Mouse (Mus musculus) monocyte, adult 2 months (primary cell): ENCODE measurements around the gene Gapdh.
A peak's percentile ranks its signal among the peaks of the same experiment; 100 is the strongest.
"Not testable (repeated sequence)": the region's sequence is repeated elsewhere in the genome, so short reads cannot be mapped to it uniquely, and the experiment has no call there.

Experiments used
- DNase-seq, 2 experiments: peaks; one replicate each; pipeline ENCODE4 v3.0.0; 2022; ENCODE audit warnings: low spot score in 2 of 2, low read depth in 1 of 2

Gene Gapdh

DNA sequence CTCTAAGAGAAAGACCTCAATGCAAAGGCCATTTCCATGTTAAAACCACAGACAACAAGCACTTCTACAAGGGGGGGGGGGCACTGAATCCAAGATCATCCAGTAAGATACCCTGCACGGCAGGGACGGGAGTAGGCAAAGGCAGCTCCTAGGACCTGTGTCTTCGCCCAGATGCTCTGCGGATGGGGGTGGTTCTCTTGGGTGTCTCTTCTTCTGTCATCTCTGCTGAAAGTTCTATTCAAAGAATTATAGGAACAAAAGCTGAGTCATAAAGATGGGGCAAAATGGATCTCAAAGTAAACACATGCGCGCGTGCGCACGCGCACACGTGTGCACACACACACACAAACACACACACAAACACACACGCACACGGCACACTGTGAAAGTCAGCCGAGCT is 1.8 kb upstream of the Gapdh start:
- DNase-seq = no peak

DNA sequence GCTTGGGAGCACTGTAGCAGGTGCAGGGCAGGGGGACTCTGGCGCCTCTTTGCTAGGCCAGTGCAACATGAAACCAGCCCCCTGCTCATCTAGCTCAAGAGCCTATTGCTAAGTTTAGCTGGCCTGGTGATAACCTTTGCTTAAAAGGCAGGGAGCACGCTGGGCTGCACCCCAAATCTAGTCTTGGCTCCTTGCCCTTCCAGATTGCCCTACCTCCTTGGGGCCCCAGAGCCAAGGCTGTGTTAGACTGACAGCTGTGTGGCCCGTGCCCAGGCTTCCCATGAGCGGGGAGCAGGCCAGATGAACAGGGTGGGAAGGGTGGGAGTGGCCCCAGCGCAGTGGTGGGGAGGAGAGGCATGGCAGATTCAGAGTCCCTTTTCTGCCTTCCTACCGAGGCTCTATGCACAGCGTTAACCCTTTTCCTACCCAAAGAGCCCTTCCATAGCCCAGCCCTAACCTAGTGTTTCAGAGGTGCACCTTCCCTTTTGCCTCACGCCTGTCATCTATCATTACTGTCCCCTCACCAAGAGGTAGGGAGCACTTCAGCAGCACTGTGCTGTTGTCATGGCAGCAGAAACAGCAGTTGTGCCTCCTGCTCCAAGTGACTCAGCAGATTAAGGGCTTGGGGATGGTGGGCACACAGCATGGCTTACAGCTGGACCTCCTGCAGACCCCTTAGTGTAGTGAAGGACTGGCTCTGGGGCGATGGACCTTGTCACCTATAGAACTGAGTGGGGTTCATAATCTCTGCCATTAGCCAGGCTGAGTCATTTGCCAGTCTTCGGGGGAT is 789 bp upstream of the Gapdh start:
- no peak for DNase-seq

DNA sequence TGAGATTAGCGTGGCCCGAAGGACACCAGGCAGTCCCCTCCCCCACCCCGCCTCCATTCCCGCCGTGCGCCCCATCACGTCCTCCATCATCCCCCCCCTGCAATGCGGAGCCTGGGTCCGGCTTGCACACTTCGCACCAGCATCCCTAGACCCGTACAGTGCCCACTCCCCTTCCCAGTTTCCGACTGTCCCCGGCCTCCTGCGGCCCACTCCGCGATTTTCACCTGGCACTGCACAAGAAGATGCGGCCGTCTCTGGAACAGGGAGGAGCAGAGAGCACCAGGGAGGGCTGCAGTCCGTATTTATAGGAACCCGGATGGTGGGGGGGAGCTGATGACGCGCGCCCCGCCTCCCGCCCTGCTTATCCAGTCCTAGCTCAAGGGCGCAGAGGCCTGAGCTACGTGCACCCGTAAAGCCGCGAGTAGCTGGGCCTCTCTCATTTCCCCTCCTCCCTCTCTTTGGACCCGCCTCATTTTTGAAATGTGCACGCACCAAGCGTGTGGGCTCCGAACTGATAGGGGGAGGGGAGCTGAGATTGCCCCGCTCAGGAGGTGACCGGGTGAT is 857 bp downstream of the Gapdh start:
- peak; percentile 90 to 95 for DNase-seq

GRCm38 (mm10) chr6:125164672-125165327 is 1.5 kb downstream of the Gapdh start:
- DNase-seq = peak; percentile 50 to 65

DNA sequence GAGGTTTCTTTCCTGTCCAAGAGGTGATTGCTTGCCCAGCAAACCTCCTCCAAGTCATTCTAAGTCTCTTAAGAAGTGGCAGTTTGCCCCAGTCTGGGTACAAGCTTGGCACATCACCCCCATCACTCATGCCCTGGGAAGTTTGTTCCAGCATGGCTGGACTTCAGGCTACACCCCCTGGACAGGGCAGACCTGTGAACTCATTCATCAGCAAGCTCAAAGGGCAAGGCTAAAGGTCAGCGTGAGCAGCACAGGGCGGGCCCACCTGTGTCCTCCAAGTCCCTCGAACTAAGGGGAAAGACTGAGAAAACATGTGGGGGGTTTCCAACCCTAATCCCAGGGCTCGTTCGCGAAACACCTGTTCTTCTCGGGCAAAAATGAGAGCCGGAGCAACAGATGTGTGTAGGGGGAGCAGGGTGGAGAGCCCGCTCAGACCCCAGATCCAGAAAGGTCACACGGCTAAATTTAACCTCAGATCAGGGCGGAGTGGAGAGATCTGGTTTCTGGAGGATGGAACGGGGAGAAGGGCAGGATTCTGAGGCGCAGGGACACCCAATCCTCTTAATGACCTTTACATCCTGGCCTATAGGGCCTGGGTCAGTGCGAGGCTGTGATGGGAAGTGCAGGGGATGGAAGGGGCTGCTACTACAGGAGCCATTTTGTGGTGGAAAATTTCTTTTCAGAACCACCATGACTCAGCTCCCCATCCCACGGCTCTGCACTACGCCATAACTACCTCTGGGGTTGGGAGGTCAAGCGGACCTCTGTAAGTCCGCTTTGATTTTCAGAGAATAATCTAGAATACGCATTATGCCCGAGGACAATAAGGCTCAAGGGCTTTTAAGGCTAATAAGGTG is 2.2 kb downstream of the Gapdh start:
- no peak for DNase-seq

DNA sequence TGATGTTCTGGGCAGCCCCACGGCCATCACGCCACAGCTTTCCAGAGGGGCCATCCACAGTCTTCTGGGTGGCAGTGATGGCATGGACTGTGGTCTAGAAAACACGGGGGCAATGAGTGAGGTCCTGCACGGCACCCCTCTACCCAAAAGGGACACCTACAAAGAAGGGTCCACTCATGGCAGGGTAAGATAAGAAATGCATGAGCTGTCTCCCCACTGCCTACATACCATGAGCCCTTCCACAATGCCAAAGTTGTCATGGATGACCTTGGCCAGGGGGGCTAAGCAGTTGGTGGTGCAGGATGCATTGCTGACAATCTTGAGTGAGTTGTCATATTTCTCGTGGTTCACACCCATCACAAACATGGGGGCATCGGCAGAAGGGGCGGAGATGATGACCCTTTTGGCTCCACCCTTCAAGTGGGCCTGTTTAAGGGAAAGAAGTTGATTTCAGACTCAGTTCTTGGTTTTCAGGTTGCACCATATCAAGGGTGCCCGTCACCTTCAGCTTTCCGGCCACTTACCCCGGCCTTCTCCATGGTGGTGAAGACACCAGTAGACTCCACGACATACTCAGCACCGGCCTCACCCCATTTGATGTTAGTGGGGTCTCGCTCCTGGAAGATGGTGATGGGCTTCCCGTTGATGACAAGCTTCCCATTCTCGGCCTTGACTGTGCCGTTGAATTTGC is 3.5 kb downstream of the Gapdh start:
- DNase-seq = not testable (repeated sequence)

DNA sequence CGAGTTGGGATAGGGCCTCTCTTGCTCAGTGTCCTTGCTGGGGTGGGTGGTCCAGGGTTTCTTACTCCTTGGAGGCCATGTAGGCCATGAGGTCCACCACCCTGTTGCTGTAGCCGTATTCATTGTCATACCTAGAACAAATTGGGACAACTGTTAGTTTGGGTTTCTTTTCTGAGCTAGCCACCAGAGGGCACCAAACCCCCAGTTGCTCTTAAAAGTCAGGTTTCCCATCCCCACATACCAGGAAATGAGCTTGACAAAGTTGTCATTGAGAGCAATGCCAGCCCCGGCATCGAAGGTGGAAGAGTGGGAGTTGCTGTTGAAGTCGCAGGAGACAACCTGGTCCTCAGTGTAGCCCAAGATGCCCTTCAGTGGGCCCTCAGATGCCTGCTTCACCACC is 4.3 kb downstream of the Gapdh start:
- DNase-seq = peak in 1 of 2 experiments; percentile 62

GRCm38 (mm10) chr6:125160854-125161760 is 5.2 kb downstream of the Gapdh start:
- no peak for DNase-seq

GRCm38 (mm10) chr6:125160558-125160853 is 5.8 kb downstream of the Gapdh start:
- DNase-seq = no peak

GRCm38 (mm10) chr6:125159773-125160557 is 6.3 kb downstream of the Gapdh start:
- no peak for DNase-seq

- DNase-seq = no peak
Observed at GRCm38 (mm10) chr6:125158944-125159492, 7.2 kb downstream of the Gapdh start.

- DNase-seq = no peak
Observed at GRCm38 (mm10) chr6:125156903-125157614, 9.2 kb downstream of the Gapdh start.

DNA sequence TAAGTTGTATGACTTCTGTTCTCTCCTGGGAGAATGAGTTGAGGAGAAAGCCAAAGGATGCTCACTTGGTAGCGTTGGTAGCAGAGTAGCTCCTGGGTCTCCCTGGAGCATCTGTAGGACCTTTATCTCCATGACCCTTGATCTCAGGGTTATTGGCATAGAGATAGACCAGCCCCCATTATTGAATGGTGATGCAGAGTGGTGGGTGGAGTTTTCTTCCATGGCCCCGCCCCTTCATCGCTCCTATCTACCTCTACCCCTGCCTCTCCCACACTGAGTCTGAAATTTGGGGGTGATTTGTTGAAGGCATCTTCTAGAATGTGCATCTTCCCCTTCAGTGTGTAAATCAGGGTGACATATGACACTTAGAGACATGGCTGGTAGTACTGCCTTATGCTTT is 9.8 kb downstream of the Gapdh start:
- DNase-seq = no peak

DNA sequence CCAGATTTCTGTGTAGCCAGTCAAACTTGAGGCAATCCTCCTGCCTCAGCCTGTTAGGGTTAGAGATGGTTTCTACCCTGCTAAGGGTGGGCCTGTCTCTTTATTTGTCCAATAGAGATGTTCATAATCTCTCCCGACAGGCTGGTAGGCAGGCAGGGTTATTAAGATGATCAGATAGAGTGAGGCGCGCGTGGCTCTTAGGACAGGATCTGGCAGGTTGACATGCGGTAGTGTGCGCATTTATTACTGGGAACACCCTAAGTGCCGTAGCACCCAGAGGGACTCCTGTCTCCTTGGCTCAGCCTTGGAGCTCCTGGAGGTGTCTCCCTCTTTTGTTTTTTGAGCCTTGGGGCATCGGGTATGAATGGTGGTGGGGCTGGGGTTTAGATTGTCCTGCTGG is 11.0 kb downstream of the Gapdh start:
- no peak for DNase-seq

DNA sequence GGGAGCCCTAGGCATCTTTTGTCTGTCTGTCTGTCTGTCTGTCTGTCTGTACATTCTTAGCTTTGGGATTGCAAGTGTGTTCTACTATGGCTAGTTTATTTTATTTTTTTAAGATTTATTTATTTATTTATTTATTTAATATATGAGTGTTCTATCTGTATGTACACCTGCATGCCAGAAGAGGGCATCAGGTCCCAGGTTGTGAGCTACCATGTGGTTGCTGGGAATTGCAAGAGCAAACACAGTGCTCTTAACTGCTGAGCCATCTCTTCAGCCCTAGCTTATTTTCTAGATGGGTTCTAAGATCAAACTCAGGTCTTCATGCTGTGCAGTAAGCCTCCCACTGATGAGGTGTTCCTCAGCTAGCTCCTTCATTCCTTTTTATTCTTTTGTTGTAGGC is 11.7 kb downstream of the Gapdh start:
- no peak for DNase-seq

GRCm38 (mm10) chr6:125153682-125154081 is 12.6 kb downstream of the Gapdh start:
- no peak for DNase-seq

- no peak for DNase-seq
Observed at GRCm38 (mm10) chr6:125153018-125153389, 13.3 kb downstream of the Gapdh start.
